In the genomic region with DNA sequence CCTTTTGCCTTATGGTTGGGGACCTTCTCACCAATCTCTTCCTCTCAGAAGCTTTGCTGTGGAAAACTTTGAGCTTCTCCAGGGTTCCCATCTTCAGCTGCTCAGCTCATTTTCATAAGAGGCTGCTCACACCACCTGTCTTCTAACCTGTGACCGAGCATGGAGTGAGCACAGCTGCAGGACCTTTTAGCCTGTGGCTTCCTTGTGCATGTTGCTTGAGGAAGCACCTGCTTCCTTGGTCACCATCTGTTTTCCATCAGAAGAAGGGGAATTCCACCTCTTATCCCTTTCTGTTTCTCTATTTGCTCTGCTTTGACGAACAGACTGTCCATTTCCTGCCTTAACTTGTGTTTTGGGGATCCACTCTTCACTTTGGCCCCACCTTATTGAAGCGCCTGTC, we compare ENCODE assay signal across 18 mouse cellular contexts. TPM values are rescaled to one million over a fixed set of nuclear protein-coding genes. Genes with fewer than 3 reads are reported as not detected.
"Had no signal": no experiment of that assay in that cellular context is flagged by ENCODE, and none has a peak within 500 bp of the region (broad histone marks: within the 10 kb centered on the region; RNA-seq: fewer than 3 reads in every experiment).

No protein-coding gene starts in this region.

- DNase-seq: kidney, postnatal 10 days; kidney, postnatal 36 days; layer of hippocampus, postnatal 36 days; liver, embryonic 13.5 days; lung, embryonic 14.5 days; retina, postnatal 1 day; thymus, adult 18-20 months; thymus, postnatal 36 days had no signal

- ATAC-seq: lung, postnatal 0 days; midbrain, embryonic 15.5 days had no signal

RNA-seq across cellular contexts. Expression of gene Serpinb1b, which starts 34.7 kb away (rescaled TPM):
- total RNA-seq: neutrophil, adult 5-6 weeks had no signal

RNA-seq across cellular contexts. Expression of gene Serpinb9c, which starts 46.5 kb away (rescaled TPM):
- total RNA-seq: layer of hippocampus, adult 8-10 months; layer of hippocampus, postnatal 10 days; layer of hippocampus, postnatal 36 days; left cerebral cortex, adult 2 months; left cerebral cortex, postnatal 10 days; left cerebral cortex, postnatal 36 days; liver, adult 2 months; megakaryocyte, adult 5-6 weeks; neutrophil, adult 5-6 weeks had no signal
